Mouse (Mus musculus): Measurements from ENCODE around the gene Cryzl1.

GRCm38 (mm10) chr16:91753611-91754010 lies 24.8 kb upstream of the Cryzl1 start:
- TF ChIP-seq CTCF (IDR thresholded peaks at IDR 0.05) (no peak), POLR2A (IDR thresholded peaks at IDR 0.05; ENCODE audit: insufficient read depth, low read depth, low read length) (no peak), EP300 (IDR thresholded peaks at IDR 0.05; ENCODE audit: insufficient read depth, low read depth, low read length) (no peak)
